Mouse (Mus musculus) myocyte (in vitro differentiated cells): ENCODE results near the gene Omd. TPM values are rescaled to one million over a fixed set of nuclear protein-coding genes. Genes with fewer than 3 reads are reported as not detected.

Experiments used
- H3K27me3 ChIP-seq: one replicate; pipeline ENCODE4 v1.6.1; 2011; ENCODE audit not compliant: control insufficient read depth, insufficient read depth, insufficient read length
- H3K36me3 ChIP-seq: one replicate; pipeline ENCODE4 v1.6.1; 2011; ENCODE audit not compliant: control insufficient read depth, insufficient read depth
- H3K4me2 ChIP-seq: one replicate; pipeline ENCODE4 v1.6.1; 2011; ENCODE audit warnings: low read depth, control low read depth
- H3K4me3 ChIP-seq: one replicate; pipeline ENCODE4 v1.5.1; 2011; ENCODE audit warnings: mild to moderate bottlenecking, control low read depth, moderate library complexity
- H3K79me2 ChIP-seq: one replicate; pipeline ENCODE4 v1.6.1; 2011; ENCODE audit not compliant: control insufficient read depth, insufficient read depth
- H3ac ChIP-seq: one replicate; pipeline ENCODE4 v1.6.1; 2011; ENCODE audit not compliant: control insufficient read depth, insufficient read length
- CEBPB ChIP-seq: IDR thresholded peaks from 2 replicates; pipeline ENCODE4 v1.6.1; 2011; ENCODE audit warnings: mild to moderate bottlenecking, moderate library complexity; ENCODE audit not compliant: poor library complexity, insufficient read depth, severe bottlenecking
- E2F4 ChIP-seq: IDR thresholded peaks from one replicate; pipeline ENCODE4 v1.6.1; 2011; ENCODE audit warnings: mild to moderate bottlenecking, control low read depth, moderate library complexity; ENCODE audit not compliant: insufficient read depth
- MAX ChIP-seq: IDR thresholded peaks from one replicate; pipeline ENCODE4 v1.6.1; 2011; ENCODE audit warnings: low read depth, mild to moderate bottlenecking, control low read depth
- MYOD1 ChIP-seq, 3 experiments: IDR thresholded peaks; one replicate each; pipeline ENCODE4 v1.6.1; 2011; ENCODE audit warnings: control low read depth in 2 of 3, low read depth in 2 of 3, mild to moderate bottlenecking in 2 of 3, moderate library complexity in 1 of 3; ENCODE audit not compliant: insufficient read length in 2 of 3, control insufficient read depth in 1 of 3
- MYOG ChIP-seq, 3 experiments: IDR thresholded peaks; one replicate each; pipeline ENCODE4 v1.6.1; 2011; ENCODE audit warnings: control low read depth in 2 of 3, low read depth in 2 of 3, mild to moderate bottlenecking in 2 of 3; ENCODE audit not compliant: insufficient read length in 2 of 3, control insufficient read depth in 1 of 3, insufficient read depth in 1 of 3
- POLR2A ChIP-seq: IDR thresholded peaks from one replicate; pipeline ENCODE4 v1.6.1; 2011; ENCODE audit warnings: low read depth, mild to moderate bottlenecking, control low read depth, moderate library complexity; ENCODE audit not compliant: insufficient read length
- POLR2AphosphoS2 ChIP-seq: IDR thresholded peaks from one replicate; pipeline ENCODE4 v1.6.1; 2011; ENCODE audit warnings: low read depth, control low read depth; ENCODE audit not compliant: insufficient read length
- REST ChIP-seq: IDR thresholded peaks from one replicate; pipeline ENCODE4 v1.6.1; 2011; ENCODE audit warnings: mild to moderate bottlenecking, control low read depth, moderate library complexity; ENCODE audit not compliant: insufficient read depth, insufficient read length
- SRF ChIP-seq: IDR thresholded peaks from one replicate; pipeline ENCODE4 v1.6.1; 2011; ENCODE audit warnings: low read depth; ENCODE audit not compliant: control insufficient read depth, insufficient read length
- TCF12 ChIP-seq: IDR thresholded peaks from one replicate; pipeline ENCODE4 v1.6.1; 2011; ENCODE audit warnings: mild to moderate bottlenecking, control low read depth; ENCODE audit not compliant: poor library complexity, insufficient read depth, severe bottlenecking
- TCF3 ChIP-seq: IDR thresholded peaks from one replicate; pipeline ENCODE4 v1.6.1; 2011; ENCODE audit warnings: low read depth, control low read depth; ENCODE audit not compliant: insufficient read length
- USF1 ChIP-seq: IDR thresholded peaks from one replicate; pipeline ENCODE4 v1.6.1; 2011; ENCODE audit warnings: low read depth, mild to moderate bottlenecking, control low read depth, moderate library complexity
- polyA plus RNA-seq: library from polyadenylated mRNA; unstranded; fragments of >200 nt; fragmentation: generic; extraction: Trizol; gene quantifications from one replicate; pipeline ENCODE4 v1.2.1, GENCODE M21; 2012; ENCODE audit warnings: missing spikeins

Gene Omd
- 0.14 TPM for polyA plus RNA-seq

GRCm38 (mm10) chr13:49581541-49582530 is at the start of gene Omd:
Gene Omd (plus strand): TSS chr13:49582462.
- Histone ChIP-seq H3K79me2 (no peaks in the 10 kb centered on the region), H3K4me2 (peak within 1 kb of the TSS; percentile 69), H3K4me3 (no peak within 1 kb of the TSS), H3ac (no peak within 1 kb of the TSS), H3K27me3 (no peaks in the 10 kb centered on the region), H3K36me3 (no peaks in the 10 kb centered on the region)
- TF ChIP-seq USF1 (no peak), REST (no peak), CEBPB (no peak), MYOG (IDR thresholded peaks at IDR 0.05; ENCODE audit: control insufficient read depth in 1 of 3, insufficient read depth in 1 of 3, insufficient read length in 2 of 3, low read depth in 2 of 3) (no peak), MYOD1 (IDR thresholded peaks at IDR 0.05; ENCODE audit: control insufficient read depth in 1 of 3, insufficient read length in 2 of 3, low read depth in 2 of 3) (no peak), TCF3 (no peak), SRF (no peak), POLR2AphosphoS2 (no peak), POLR2A (no peak), E2F4 (no peak)

- no peak for TF ChIP-seq TCF3
- no peak for TF ChIP-seq MYOD1 (IDR thresholded peaks at IDR 0.05; ENCODE audit: control insufficient read depth in 1 of 3, insufficient read length in 2 of 3, low read depth in 2 of 3)
- no peak for TF ChIP-seq MYOG (IDR thresholded peaks at IDR 0.05; ENCODE audit: control insufficient read depth in 1 of 3, insufficient read depth in 1 of 3, insufficient read length in 2 of 3, low read depth in 2 of 3)
- TF ChIP-seq POLR2A: no peak
- no peak for TF ChIP-seq CEBPB
- no peak for TF ChIP-seq POLR2AphosphoS2
- TF ChIP-seq REST: no peak
- no peak for TF ChIP-seq SRF
- no peak for TF ChIP-seq USF1
- TF ChIP-seq MAX: no peak
- no peak for TF ChIP-seq TCF12
- no peak for TF ChIP-seq E2F4
- H3K4me3 ChIP-seq: no peak overlapping the region
- no peak overlapping the region for H3ac ChIP-seq
- no peaks in the 10 kb centered on the region for H3K36me3 ChIP-seq
- no peaks in the 10 kb centered on the region for H3K27me3 ChIP-seq
- no peak overlapping the region for H3K4me2 ChIP-seq
- H3K79me2 ChIP-seq: peaks cover 3% of the 10 kb centered on the region
Observed at GRCm38 (mm10) chr13:49536946-49537345, 45.3 kb upstream of the Omd start.

- H3K79me2 ChIP-seq: peaks cover 3% of the 10 kb centered on the region
- no peak overlapping the region for H3K4me2 ChIP-seq
- H3K4me3 ChIP-seq: no peak overlapping the region
- H3K27me3 ChIP-seq: no peaks in the 10 kb centered on the region
- TF ChIP-seq E2F4 (no peak), MYOD1 (IDR thresholded peaks at IDR 0.05; ENCODE audit: control insufficient read depth in 1 of 3, insufficient read length in 2 of 3, low read depth in 2 of 3) (no peak)
- H3ac ChIP-seq: no peak overlapping the region
- H3K36me3 ChIP-seq: no peaks in the 10 kb centered on the region
Observed at GRCm38 (mm10) chr13:49538693-49539092, 43.6 kb upstream of the Omd start.

GRCm38 (mm10) chr13:49544279-49544678 is 38.0 kb upstream of the Omd start, which contains the start of gene Aspn:
Gene Aspn (plus strand): TSS chr13:49544443.
- Histone ChIP-seq H3K27me3 (no peaks in the 10 kb centered on the region), H3ac (no peak within 1 kb of the TSS), H3K4me3 (no peak within 1 kb of the TSS), H3K36me3 (no peaks in the 10 kb centered on the region), H3K4me2 (peak within 1 kb of the TSS; percentile 28), H3K79me2 (no peaks in the 10 kb centered on the region)
- TF ChIP-seq MYOD1 (IDR thresholded peaks at IDR 0.05; ENCODE audit: control insufficient read depth in 1 of 3, insufficient read length in 2 of 3, low read depth in 2 of 3) (no peak), CEBPB (no peak), MYOG (IDR thresholded peaks at IDR 0.05; ENCODE audit: control insufficient read depth in 1 of 3, insufficient read depth in 1 of 3, insufficient read length in 2 of 3, low read depth in 2 of 3) (no peak), USF1 (no peak), POLR2AphosphoS2 (no peak), SRF (no peak), POLR2A (no peak), REST (no peak), TCF3 (no peak), E2F4 (no peak), MAX (no peak), TCF12 (no peak)

- Histone ChIP-seq H3ac (no peak overlapping the region), H3K27me3 (no peaks in the 10 kb centered on the region), H3K36me3 (no peaks in the 10 kb centered on the region), H3K4me2 (peak overlapping the region; percentile 28), H3K4me3 (no peak overlapping the region), H3K79me2 (no peaks in the 10 kb centered on the region)
- TF ChIP-seq REST (no peak), TCF3 (no peak), MYOG (IDR thresholded peaks at IDR 0.05; ENCODE audit: control insufficient read depth in 1 of 3, insufficient read depth in 1 of 3, insufficient read length in 2 of 3, low read depth in 2 of 3) (peak in 2 of 3 experiments; percentile 22 to 64), TCF12 (no peak), MAX (no peak), USF1 (no peak), CEBPB (no peak), POLR2AphosphoS2 (no peak), MYOD1 (IDR thresholded peaks at IDR 0.05; ENCODE audit: control insufficient read depth in 1 of 3, insufficient read length in 2 of 3, low read depth in 2 of 3) (peak; percentile 54 to 72 (median 56)), E2F4 (no peak), SRF (no peak), POLR2A (no peak)
Observed at GRCm38 (mm10) chr13:49545646-49546045, 36.6 kb upstream of the Omd start.
